Mouse (Mus musculus): Measurements from ENCODE around the gene Safb. TPM values are rescaled to one million over a fixed set of nuclear protein-coding genes. Genes with fewer than 3 reads are reported as not detected.

The Safb gene
- polyA plus RNA-seq, 1 experiment from 2014 or later = 109 TPM

DNA sequence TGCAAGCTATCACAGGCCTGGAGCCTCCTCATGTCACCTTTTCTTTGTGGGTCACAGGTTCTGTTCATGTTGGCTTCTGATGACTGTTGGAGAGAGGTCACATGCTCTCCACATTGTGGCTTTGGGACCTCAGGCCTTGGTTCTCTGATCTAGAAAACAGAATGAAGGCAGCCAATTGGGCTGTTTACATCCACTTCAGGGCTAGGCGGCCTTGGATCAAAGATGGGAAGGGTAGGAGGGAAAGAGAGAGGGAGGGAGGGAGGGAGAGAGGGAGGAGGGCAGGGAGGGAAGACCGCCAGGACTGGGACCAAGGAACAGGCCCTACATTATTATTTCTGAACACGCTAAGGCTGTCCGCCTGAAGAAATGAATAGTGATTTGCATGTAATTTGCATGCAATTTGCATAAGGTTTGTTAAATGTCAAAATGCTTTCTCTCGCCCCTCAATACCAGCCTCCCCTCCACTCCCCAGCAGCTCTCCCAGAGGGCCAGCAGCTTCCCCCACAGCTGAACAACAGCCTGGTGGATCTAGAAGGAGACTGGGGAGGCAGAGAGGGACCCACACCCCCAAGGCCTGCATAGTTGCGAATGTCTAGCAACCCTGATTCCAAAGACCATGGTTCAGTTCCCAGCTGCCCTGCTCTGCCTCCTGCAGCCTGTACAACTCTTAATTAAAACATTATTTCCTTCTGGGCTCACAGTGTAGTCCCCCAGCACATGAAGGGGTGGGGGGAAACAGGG lies 32.6 kb upstream of the Safb start:
- Histone ChIP-seq H3K27me3 (ENCODE audit: control insufficient read depth, insufficient read depth, low read length) (no peaks in the 10 kb centered on the region), H3K4me3 (ENCODE audit: low read depth, low read length) (no peak overlapping the region), H3K9me3 (replicated peaks; ENCODE audit: control insufficient read depth, low read length) (no peaks in the 10 kb centered on the region), H3K36me3 (replicated peaks; ENCODE audit: control insufficient read depth, insufficient read depth, low read depth, low read length) (no peaks in the 10 kb centered on the region), H3K9ac (replicated peaks; ENCODE audit: low read length) (no peak overlapping the region), H3K4me1 (ENCODE audit: control insufficient read depth, insufficient read depth, low read length) (no peaks in the 10 kb centered on the region), H3K4me2 (ENCODE audit: low read depth, low read length) (no peak overlapping the region), H3K27ac (replicated peaks; ENCODE audit: low read depth, low read length) (no peak overlapping the region)
- WGBS = 68% methylated on average over 6 of the region's 6 CpGs
- no peak for DNase-seq (ENCODE audit: low spot score)
- ATAC-seq (replicated peaks; ENCODE audit: insufficient number of reproducible peaks, low FRiP score, low TSS enrichment, low read depth) = 0 out of 2 replicates have a peak, but pooled peaks have one; percentile 7

- Histone ChIP-seq H3K36me3 (replicated peaks; ENCODE audit: control insufficient read depth, insufficient read depth, low read depth, low read length) (no peaks in the 10 kb centered on the region), H3K9me3 (replicated peaks; ENCODE audit: control insufficient read depth, low read length) (no peaks in the 10 kb centered on the region), H3K27me3 (ENCODE audit: control insufficient read depth, insufficient read depth, low read length) (no peaks in the 10 kb centered on the region), H3K4me2 (ENCODE audit: low read depth, low read length) (no peak overlapping the region), H3K4me1 (ENCODE audit: control insufficient read depth, insufficient read depth, low read length) (no peaks in the 10 kb centered on the region), H3K27ac (replicated peaks; ENCODE audit: low read depth, low read length) (no peak overlapping the region), H3K9ac (replicated peaks; ENCODE audit: low read length) (no peak overlapping the region), H3K4me3 (ENCODE audit: low read depth, low read length) (no peak overlapping the region)
- DNase-seq (ENCODE audit: low spot score) = peak; percentile 86
- ATAC-seq (replicated peaks; ENCODE audit: insufficient number of reproducible peaks, low FRiP score, low TSS enrichment, low read depth) = no peak
- WGBS = 68% methylated on average over 5 of the region's 5 CpGs
Observed at GRCm38 (mm10) chr17:56552781-56553363, 31.8 kb upstream of the Safb start.

DNA sequence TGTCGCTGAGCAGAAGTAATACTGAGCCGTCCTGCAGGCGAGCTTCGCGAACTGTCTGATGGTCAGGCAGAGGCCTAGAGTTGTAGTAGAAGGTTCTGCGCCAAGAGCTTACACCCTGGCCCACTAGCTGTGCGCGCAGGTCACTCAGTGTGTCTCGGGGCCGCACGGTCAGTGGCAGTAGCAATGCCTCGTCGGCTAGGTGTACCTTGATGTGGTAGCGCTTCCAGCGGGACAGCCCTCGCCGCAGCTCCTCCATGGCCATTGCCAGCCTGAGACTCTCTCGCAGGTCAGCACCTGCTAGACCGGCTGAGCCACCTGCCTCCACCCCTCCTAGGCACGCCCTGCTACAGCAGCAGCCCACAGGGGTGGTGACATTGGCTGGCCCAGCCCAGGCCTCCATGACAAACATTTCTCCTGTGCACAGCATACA lies 30.5 kb upstream of the Safb start, which contains the start of gene Gm20219:
TSS of gene Gm20219 (minus strand) at position 266 of the 430 bp plus-strand sequence.
- Histone ChIP-seq H3K9ac (replicated peaks; ENCODE audit: low read length) (no peak within 1 kb of the TSS), H3K4me2 (ENCODE audit: low read depth, low read length) (no peak within 1 kb of the TSS), H3K4me3 (ENCODE audit: low read depth, low read length) (no peak within 1 kb of the TSS), H3K9me3 (replicated peaks; ENCODE audit: control insufficient read depth, low read length) (no peaks in the 10 kb centered on the region), H3K4me1 (ENCODE audit: control insufficient read depth, insufficient read depth, low read length) (no peaks in the 10 kb centered on the region), H3K27ac (replicated peaks; ENCODE audit: low read depth, low read length) (no peak within 1 kb of the TSS), H3K27me3 (ENCODE audit: control insufficient read depth, insufficient read depth, low read length) (no peaks in the 10 kb centered on the region), H3K36me3 (replicated peaks; ENCODE audit: control insufficient read depth, insufficient read depth, low read depth, low read length) (no peaks in the 10 kb centered on the region)
- 77% methylated on average over 20 of the region's 20 CpGs for WGBS
- ATAC-seq (replicated peaks; ENCODE audit: insufficient number of reproducible peaks, low FRiP score, low TSS enrichment, low read depth) (no peak), DNase-seq (ENCODE audit: low spot score) (no peak)

DNA sequence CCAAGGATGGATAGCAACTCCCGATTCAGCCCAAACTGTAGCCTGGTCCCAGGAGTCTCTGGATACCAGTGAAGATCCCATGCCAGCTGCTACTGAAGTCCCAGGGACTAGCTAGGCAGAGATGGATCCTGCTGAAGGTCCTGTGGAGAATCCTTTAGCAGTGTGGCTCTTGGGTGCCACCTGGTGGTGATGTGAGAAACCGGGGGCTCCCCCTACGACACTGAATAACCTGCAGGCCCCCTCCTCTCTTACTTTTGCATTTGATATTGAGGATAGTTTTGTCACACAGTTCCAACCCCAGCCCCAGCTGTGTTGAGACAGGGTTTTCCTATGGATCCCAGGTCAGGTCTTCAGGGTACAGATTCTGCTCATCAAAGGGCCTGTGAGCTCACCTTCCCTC lies 26.2 kb upstream of the Safb start:
- Histone ChIP-seq H3K4me3 (ENCODE audit: low read depth, low read length) (no peak overlapping the region), H3K9ac (replicated peaks; ENCODE audit: low read length) (no peak overlapping the region), H3K27me3 (ENCODE audit: control insufficient read depth, insufficient read depth, low read length) (no peaks in the 10 kb centered on the region), H3K36me3 (replicated peaks; ENCODE audit: control insufficient read depth, insufficient read depth, low read depth, low read length) (peaks cover 12% of the 10 kb centered on the region), H3K4me1 (ENCODE audit: control insufficient read depth, insufficient read depth, low read length) (no peaks in the 10 kb centered on the region), H3K27ac (replicated peaks; ENCODE audit: low read depth, low read length) (no peak overlapping the region), H3K4me2 (ENCODE audit: low read depth, low read length) (no peak overlapping the region), H3K9me3 (replicated peaks; ENCODE audit: control insufficient read depth, low read length) (no peaks in the 10 kb centered on the region)
- ATAC-seq (replicated peaks; ENCODE audit: insufficient number of reproducible peaks, low FRiP score, low TSS enrichment, low read depth) (0 out of 2 replicates have a peak, but pooled peaks have one; percentile 40), DNase-seq (ENCODE audit: low spot score) (peak; percentile 80)
- WGBS = 28% methylated on average over 3 of the region's 3 CpGs

GRCm38 (mm10) chr17:56559386-56559785 lies 25.2 kb upstream of the Safb start:
- Histone ChIP-seq H3K9me3 (replicated peaks; ENCODE audit: control insufficient read depth, low read length) (no peaks in the 10 kb centered on the region), H3K27me3 (ENCODE audit: control insufficient read depth, insufficient read depth, low read length) (no peaks in the 10 kb centered on the region), H3K36me3 (replicated peaks; ENCODE audit: control insufficient read depth, insufficient read depth, low read depth, low read length) (peaks cover 12% of the 10 kb centered on the region), H3K4me3 (ENCODE audit: low read depth, low read length) (no peak overlapping the region), H3K4me2 (ENCODE audit: low read depth, low read length) (no peak overlapping the region), H3K27ac (replicated peaks; ENCODE audit: low read depth, low read length) (no peak overlapping the region), H3K9ac (replicated peaks; ENCODE audit: low read length) (no peak overlapping the region), H3K4me1 (ENCODE audit: control insufficient read depth, insufficient read depth, low read length) (no peaks in the 10 kb centered on the region)
- 71% methylated on average over 3 of the region's 3 CpGs for WGBS
- ATAC-seq (replicated peaks; ENCODE audit: insufficient number of reproducible peaks, low FRiP score, low TSS enrichment, low read depth) = no peak
- DNase-seq (ENCODE audit: low spot score) = no peak

- no peak overlapping the region for H3K4me2 ChIP-seq (ENCODE audit: low read depth, low read length)
- peaks cover 15% of the 10 kb centered on the region for H3K36me3 ChIP-seq (replicated peaks; ENCODE audit: control insufficient read depth, insufficient read depth, low read depth, low read length)
- WGBS = 73% methylated on average over 1 of the region's 1 CpGs
- no peak for ATAC-seq (replicated peaks; ENCODE audit: insufficient number of reproducible peaks, low FRiP score, low TSS enrichment, low read depth)
- no peak for DNase-seq (ENCODE audit: low spot score)
- no peaks in the 10 kb centered on the region for H3K4me1 ChIP-seq (ENCODE audit: control insufficient read depth, insufficient read depth, low read length)
- H3K4me3 ChIP-seq (ENCODE audit: low read depth, low read length) = no peak overlapping the region
- no peaks in the 10 kb centered on the region for H3K27me3 ChIP-seq (ENCODE audit: control insufficient read depth, insufficient read depth, low read length)
- H3K27ac ChIP-seq (replicated peaks; ENCODE audit: low read depth, low read length) = no peak overlapping the region
- H3K9me3 ChIP-seq (replicated peaks; ENCODE audit: control insufficient read depth, low read length) = no peaks in the 10 kb centered on the region
- no peak overlapping the region for H3K9ac ChIP-seq (replicated peaks; ENCODE audit: low read length)
Observed at GRCm38 (mm10) chr17:56560131-56560530, 24.5 kb upstream of the Safb start.

DNA sequence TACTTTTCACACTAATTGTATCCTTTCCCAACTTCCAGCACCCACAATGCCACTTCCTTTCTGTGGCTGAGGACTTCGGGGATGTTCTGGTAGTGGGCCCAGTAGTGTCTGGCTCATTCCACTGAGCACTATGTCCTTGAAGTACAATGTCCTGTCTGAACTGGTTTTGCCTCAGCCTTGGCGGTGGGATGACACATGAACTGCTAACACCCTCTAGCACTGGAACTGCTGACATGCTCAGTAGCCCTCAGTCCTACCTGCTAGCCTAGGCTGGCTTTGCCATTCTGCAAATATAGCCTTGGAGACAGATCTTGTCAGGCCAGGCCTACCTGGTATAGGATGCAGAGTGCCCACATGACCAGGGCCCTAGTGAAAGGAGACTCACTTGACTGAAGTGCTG lies 22.8 kb upstream of the Safb start:
- H3K36me3 ChIP-seq (replicated peaks; ENCODE audit: control insufficient read depth, insufficient read depth, low read depth, low read length) = peaks cover 24% of the 10 kb centered on the region
- H3K4me3 ChIP-seq (ENCODE audit: low read depth, low read length) = no peak overlapping the region
- no peak for ATAC-seq (replicated peaks; ENCODE audit: insufficient number of reproducible peaks, low FRiP score, low TSS enrichment, low read depth)
- no peaks in the 10 kb centered on the region for H3K4me1 ChIP-seq (ENCODE audit: control insufficient read depth, insufficient read depth, low read length)
- no peak for DNase-seq (ENCODE audit: low spot score)
- no peak overlapping the region for H3K9ac ChIP-seq (replicated peaks; ENCODE audit: low read length)
- H3K9me3 ChIP-seq (replicated peaks; ENCODE audit: control insufficient read depth, low read length) = no peaks in the 10 kb centered on the region
- H3K27ac ChIP-seq (replicated peaks; ENCODE audit: low read depth, low read length) = no peak overlapping the region
- H3K27me3 ChIP-seq (ENCODE audit: control insufficient read depth, insufficient read depth, low read length) = no peaks in the 10 kb centered on the region
- WGBS = 94% methylated on average over 2 of the region's 2 CpGs
- no peak overlapping the region for H3K4me2 ChIP-seq (ENCODE audit: low read depth, low read length)

GRCm38 (mm10) chr17:56566293-56566692 lies 18.3 kb upstream of the Safb start:
- WGBS = 93% methylated on average over 29 of the region's 29 CpGs

More at GRCm38 (mm10) chr17:56566293-56566692, 18.3 kb upstream of the Safb start:
- H3K4me1 ChIP-seq (ENCODE audit: control insufficient read depth, insufficient read depth, low read length) = no peaks in the 10 kb centered on the region
- DNase-seq (ENCODE audit: low spot score) (no peak), ATAC-seq (replicated peaks; ENCODE audit: insufficient number of reproducible peaks, low FRiP score, low TSS enrichment, low read depth) (no peak)
- no peak overlapping the region for H3K27ac ChIP-seq (replicated peaks; ENCODE audit: low read depth, low read length)
- H3K9me3 ChIP-seq (replicated peaks; ENCODE audit: control insufficient read depth, low read length) = no peaks in the 10 kb centered on the region
- H3K9ac ChIP-seq (replicated peaks; ENCODE audit: low read length) = no peak overlapping the region
- H3K27me3 ChIP-seq (ENCODE audit: control insufficient read depth, insufficient read depth, low read length) = no peaks in the 10 kb centered on the region
- H3K4me3 ChIP-seq (ENCODE audit: low read depth, low read length) = no peak overlapping the region
- peaks cover 44% of the 10 kb centered on the region for H3K36me3 ChIP-seq (replicated peaks; ENCODE audit: control insufficient read depth, insufficient read depth, low read depth, low read length)
- H3K4me2 ChIP-seq (ENCODE audit: low read depth, low read length) = no peak overlapping the region
